18 mouse cellular contexts compared by ENCODE assay signal in genomic region chr5:112032036-112032435, GRCm38 (mm10).
"Had no signal": no experiment of that assay in that cellular context is flagged by ENCODE, and none has a peak within 500 bp of the region (broad histone marks: within the 10 kb centered on the region; RNA-seq: fewer than 3 reads in every experiment).

No protein-coding gene starts in this region.

- H3K9me3 ChIP-seq: limb, embryonic 10.5 days; limb, embryonic 13.5 days; liver, embryonic 13.5 days; midbrain, embryonic 12.5 days; midbrain, embryonic 15.5 days; neural tube, embryonic 12.5 days; neural tube, embryonic 15.5 days had no signal

- H3K4me1 ChIP-seq: limb, embryonic 13.5 days; liver, embryonic 13.5 days had no signal

- H3K9ac ChIP-seq: limb, embryonic 13.5 days; liver, embryonic 13.5 days; midbrain, embryonic 12.5 days; midbrain, embryonic 15.5 days; neural tube, embryonic 12.5 days; neural tube, embryonic 15.5 days had no signal

- ATAC-seq: midbrain, embryonic 15.5 days had no signal

- H3K27me3 ChIP-seq: liver, embryonic 13.5 days; midbrain, embryonic 15.5 days had no signal

- H3K4me3 ChIP-seq: limb, embryonic 10.5 days; limb, embryonic 13.5 days; liver, embryonic 13.5 days; midbrain, embryonic 12.5 days; midbrain, embryonic 15.5 days; neural tube, embryonic 12.5 days; neural tube, embryonic 15.5 days had no signal

- H3K36me3 ChIP-seq: limb, embryonic 10.5 days; limb, embryonic 13.5 days; liver, embryonic 13.5 days; midbrain, embryonic 12.5 days; midbrain, embryonic 15.5 days; neural tube, embryonic 12.5 days; neural tube, embryonic 15.5 days had no signal

- H3K4me2 ChIP-seq: limb, embryonic 13.5 days; liver, embryonic 13.5 days; midbrain, embryonic 12.5 days; midbrain, embryonic 15.5 days; neural tube, embryonic 12.5 days; neural tube, embryonic 15.5 days had no signal

- DNase-seq: kidney, adult 18-20 months; kidney, adult 9 months; kidney, postnatal 14 days; kidney, postnatal 4 days; liver, embryonic 13.5 days; lung, adult 2 months; lung, postnatal 10 days; right cerebral cortex, adult 18-20 months; right cerebral cortex, postnatal 14 days; right cerebral cortex, postnatal 4 days; thymus, postnatal 25 days had no signal

- H3K27ac ChIP-seq: limb, embryonic 10.5 days; limb, embryonic 13.5 days; liver, embryonic 13.5 days; macrophage; midbrain, embryonic 12.5 days; midbrain, embryonic 15.5 days; neural tube, embryonic 12.5 days; neural tube, embryonic 15.5 days had no signal
